Mouse (Mus musculus) limb, embryonic 10.5 days (tissue): ENCODE measurements around the gene Ly6g5b. TPM values are rescaled to one million over a fixed set of nuclear protein-coding genes. Genes with fewer than 3 reads are reported as not detected.
"Not testable (repeated sequence)": the region's sequence is repeated elsewhere in the genome, so short reads cannot be mapped to it uniquely, and the experiment has no call there.

ENCODE experiments used
- DNase-seq: peaks from one replicate; pipeline ENCODE4 v3.0.0-alpha.2; 2017; ENCODE audit warnings: low spot score
- H3K27ac ChIP-seq: fragments of 300-500 bp; sonication (generic); 2 replicates; pipeline ENCODE4 v1.5.1; 2016; ENCODE audit warnings: mild to moderate bottlenecking
- H3K27me3 ChIP-seq: fragments of 300-500 bp; sonication (generic); 2 replicates; pipeline ENCODE4 v1.6.1; 2016; ENCODE audit warnings: low read depth, mild to moderate bottlenecking; ENCODE audit not compliant: poor library complexity, severe bottlenecking
- H3K36me3 ChIP-seq: fragments of 300-500 bp; sonication (generic); 2 replicates; pipeline ENCODE4 v1.6.1; 2016; ENCODE audit warnings: mild to moderate bottlenecking, moderate library complexity
- H3K4me1 ChIP-seq: fragments of 300-500 bp; sonication (generic); 2 replicates; pipeline ENCODE4 v1.6.1; 2016
- H3K4me3 ChIP-seq: fragments of 300-500 bp; sonication (generic); 2 replicates; pipeline ENCODE4 v1.5.1; 2016; ENCODE audit warnings: mild to moderate bottlenecking, moderate library complexity
- H3K9me3 ChIP-seq: fragments of 300-500 bp; sonication (generic); replicated peaks from 2 replicates; pipeline ENCODE4 v1.6.1; 2016; ENCODE audit warnings: mild to moderate bottlenecking
- WGBS: fragments of 180-500 bp; shearing (Covaris S2); methylation state at CpG from one replicate; pipeline ENCODE4 v1.1.7; 2016; 5-methylcytosine and 5-hydroxymethylcytosine counted together
- polyA plus RNA-seq: library from polyadenylated mRNA; unstranded; fragments of >200 nt; fragmentation: Nextera tagmentation; extraction: Ambion mirVana; gene quantifications from 2 replicates; pipeline ENCODE4 v1.2.1, GENCODE M21; 2016

Ly6g5b gene
- polyA plus RNA-seq, 1 experiment from 2014 or later, result 1.7 TPM

DNA sequence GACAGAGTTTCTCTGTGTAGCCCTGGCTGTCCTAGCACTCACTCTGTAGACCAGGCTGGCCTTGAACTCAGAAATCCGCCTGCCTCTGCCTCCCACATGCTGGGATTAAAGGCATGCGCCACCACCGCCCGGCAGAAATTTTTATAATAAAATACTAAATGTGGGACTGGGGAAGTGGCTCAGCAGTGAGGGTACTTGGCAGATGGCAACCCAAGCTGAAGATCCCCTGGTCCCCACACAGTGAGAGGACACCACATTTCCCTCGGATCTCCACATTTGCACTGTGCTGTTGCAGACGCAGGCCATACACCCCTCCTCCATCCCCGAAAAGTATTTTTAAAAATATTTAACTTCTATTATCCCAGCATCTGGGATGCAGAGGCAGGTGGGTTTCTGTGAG is 18.3 kb upstream of the Ly6g5b start:
- peaks cover 21% of the 10 kb centered on the region for H3K4me1 ChIP-seq
- no peak for DNase-seq
- H3K36me3 ChIP-seq, result peaks cover 24% of the 10 kb centered on the region
- no peaks in the 10 kb centered on the region for H3K27me3 ChIP-seq
- no peak overlapping the region for H3K4me3 ChIP-seq
- H3K27ac ChIP-seq, result no peak overlapping the region
- WGBS, result 97% methylated on average over 7 of the region's 7 CpGs
- H3K9me3 ChIP-seq, result no peaks in the 10 kb centered on the region

DNA sequence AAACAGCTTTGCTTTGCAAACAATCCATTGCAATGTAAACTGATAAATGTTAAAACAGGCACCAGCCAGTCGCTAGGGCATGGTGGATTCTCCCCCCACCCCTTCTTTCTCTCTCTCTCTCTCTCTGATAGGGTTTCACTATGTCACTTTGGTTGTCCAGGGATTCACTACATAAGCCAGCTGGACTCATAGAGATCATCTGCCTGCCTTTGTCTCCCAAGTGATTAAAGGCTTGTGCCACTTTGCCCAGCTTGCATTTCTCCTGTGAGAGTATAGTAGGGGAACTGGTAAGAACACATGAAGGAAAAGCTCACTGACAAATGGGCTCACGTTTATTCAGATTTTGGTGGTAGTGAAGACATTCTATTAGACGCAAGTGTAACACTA is 16.9 kb upstream of the Ly6g5b start:
- Histone ChIP-seq H3K27me3 (no peaks in the 10 kb centered on the region), H3K4me1 (peaks cover 26% of the 10 kb centered on the region), H3K27ac (no peak overlapping the region), H3K4me3 (no peak overlapping the region), H3K9me3 (no peaks in the 10 kb centered on the region), H3K36me3 (peaks cover 20% of the 10 kb centered on the region)
- no peak for DNase-seq
- WGBS, result 78% methylated on average over 3 of the region's 3 CpGs

DNA sequence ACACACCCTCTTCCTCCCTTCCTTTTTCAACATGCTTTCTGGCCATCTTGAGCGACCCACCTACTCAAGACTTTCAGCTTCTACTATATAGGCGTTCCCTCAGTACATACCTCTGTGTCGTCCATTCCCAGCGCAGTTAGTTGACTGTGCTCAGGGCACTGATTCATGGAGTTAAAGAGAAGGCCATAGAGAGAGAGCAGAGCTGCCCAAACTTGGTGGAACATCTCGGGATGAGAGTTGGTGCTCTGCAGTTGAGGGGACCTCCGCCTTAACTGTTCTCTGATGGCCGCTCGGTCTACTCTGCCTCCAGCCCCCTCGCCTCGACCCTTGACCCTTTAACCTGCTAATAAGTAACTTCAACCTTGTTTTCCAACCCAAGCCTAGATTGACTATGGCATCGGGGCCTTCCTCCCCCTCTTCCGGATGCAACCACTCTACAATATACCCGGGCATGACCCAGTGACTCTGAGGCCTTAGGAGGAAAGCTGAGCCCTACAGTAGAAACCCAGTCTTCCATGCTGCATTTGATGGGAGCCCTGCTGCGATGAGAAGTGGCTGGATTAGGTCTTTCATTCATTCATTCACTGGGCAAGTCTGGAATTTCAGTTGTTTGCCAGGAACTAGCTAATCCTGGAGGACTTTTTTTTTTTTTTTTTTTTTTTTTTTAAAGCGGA is 16.4 kb upstream of the Ly6g5b start, which contains the start of gene Apom:
TSS of gene Apom (minus strand) at position 551 of the 674 bp plus-strand sequence.
- WGBS, result 84% methylated on average over 15 of the region's 15 CpGs
- DNase-seq, result no peak
- Histone ChIP-seq H3K36me3 (peaks cover 21% of the 10 kb centered on the region), H3K4me3 (no peak within 1 kb of the TSS), H3K27me3 (no peaks in the 10 kb centered on the region), H3K27ac (no peak within 1 kb of the TSS), H3K9me3 (no peaks in the 10 kb centered on the region), H3K4me1 (peaks cover 26% of the 10 kb centered on the region)

DNA sequence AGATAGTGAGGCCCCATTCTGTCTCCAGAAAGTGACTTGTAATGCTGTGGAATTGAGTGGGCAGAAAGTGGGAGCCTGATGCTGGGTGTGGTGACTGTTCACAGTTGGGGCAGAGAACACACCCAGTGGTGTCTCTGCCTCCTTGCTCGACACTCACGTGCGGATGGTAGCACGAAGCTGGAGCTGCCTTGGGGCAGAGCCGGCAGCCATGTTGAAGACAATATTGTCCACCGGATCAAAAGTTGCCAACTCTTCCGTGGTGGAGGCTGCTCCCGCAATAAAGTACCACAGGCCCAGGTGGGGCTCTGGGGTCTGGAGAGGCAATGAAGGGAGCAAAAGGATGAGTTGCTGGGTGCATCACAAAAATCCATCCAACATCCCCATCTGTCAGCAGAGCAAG is 15.8 kb upstream of the Ly6g5b start:
- H3K27me3 ChIP-seq, result no peaks in the 10 kb centered on the region
- WGBS, result 91% methylated on average over 8 of the region's 8 CpGs
- peaks cover 21% of the 10 kb centered on the region for H3K36me3 ChIP-seq
- DNase-seq, result no peak
- H3K27ac ChIP-seq, result no peak overlapping the region
- no peaks in the 10 kb centered on the region for H3K9me3 ChIP-seq
- H3K4me3 ChIP-seq, result no peak overlapping the region
- peaks cover 27% of the 10 kb centered on the region for H3K4me1 ChIP-seq

DNA sequence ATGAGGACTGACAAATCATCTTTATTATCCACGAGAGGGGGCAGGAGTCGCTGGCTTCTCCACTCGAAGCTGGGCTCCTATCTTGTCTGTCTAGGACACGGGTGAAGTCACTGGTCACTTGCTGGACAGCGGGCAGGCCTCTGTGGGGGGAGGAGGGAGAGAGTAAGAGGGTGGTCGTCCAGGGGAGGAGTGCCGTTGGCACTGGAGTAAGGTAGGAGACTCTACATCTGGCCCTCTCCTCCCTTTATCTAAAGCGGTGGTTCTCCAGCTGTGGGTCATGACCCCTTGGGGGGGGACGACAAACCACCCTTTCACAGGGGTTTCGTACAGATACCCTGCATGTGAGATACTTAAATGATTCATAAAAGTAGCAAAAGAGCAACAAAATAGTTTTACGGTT is 13.8 kb upstream of the Ly6g5b start:
- no peak for DNase-seq
- 77% methylated on average over 11 of the region's 11 CpGs for WGBS
- Histone ChIP-seq H3K27me3 (no peaks in the 10 kb centered on the region), H3K27ac (no peak overlapping the region), H3K4me1 (peaks cover 36% of the 10 kb centered on the region), H3K9me3 (no peaks in the 10 kb centered on the region), H3K36me3 (peaks cover 34% of the 10 kb centered on the region), H3K4me3 (no peak overlapping the region)

DNA sequence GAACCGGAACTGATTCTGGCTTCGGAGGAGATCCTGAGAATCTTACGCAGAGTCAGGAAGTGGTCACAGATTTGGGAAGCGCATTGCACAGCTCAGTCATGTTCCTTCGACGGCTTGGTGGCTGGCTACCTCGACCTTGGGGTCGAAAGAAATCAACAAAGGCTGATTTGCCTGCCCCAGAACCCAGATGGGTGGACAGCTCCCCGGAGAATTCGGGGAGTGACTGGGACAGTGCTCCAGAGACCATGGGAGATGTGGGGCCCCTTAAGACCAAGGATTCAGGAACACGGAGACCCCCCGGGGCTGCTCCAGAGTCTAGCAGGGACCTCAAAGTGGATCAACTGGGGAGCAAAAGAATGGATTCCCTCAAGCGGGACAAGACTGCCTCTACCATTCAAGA is 11.8 kb upstream of the Ly6g5b start:
- Histone ChIP-seq H3K27me3 (no peaks in the 10 kb centered on the region), H3K27ac (peak overlapping the region; percentile 89), H3K36me3 (peaks cover 44% of the 10 kb centered on the region), H3K4me3 (peak overlapping the region; percentile 64), H3K9me3 (no peaks in the 10 kb centered on the region), H3K4me1 (peaks cover 41% of the 10 kb centered on the region)
- DNase-seq, result no peak
- 75% methylated on average over 13 of the region's 13 CpGs for WGBS

DNA sequence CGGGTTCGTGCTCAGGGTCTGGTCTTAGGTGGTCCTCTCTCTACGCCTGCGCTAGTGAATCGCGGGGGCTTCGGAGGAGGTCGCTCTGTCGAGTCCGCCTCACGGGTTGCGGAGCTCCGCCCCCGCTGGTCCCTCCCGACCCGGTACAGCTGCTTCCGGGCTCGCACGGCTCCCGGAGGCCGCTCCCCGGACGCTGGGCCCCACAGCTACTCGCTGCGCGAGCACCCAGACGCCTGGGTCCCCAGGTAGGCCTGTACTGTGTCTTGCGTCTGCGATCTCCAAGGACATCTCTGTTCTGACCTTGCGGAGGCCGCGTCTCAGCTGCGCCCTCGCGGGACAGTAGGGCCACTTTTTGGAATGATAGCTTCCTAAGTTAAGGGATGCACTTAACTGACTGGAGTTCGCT is 11.0 kb upstream of the Ly6g5b start, which contains the start of gene D17H6S53E:
TSS of gene D17H6S53E (plus strand) at position 168 of the 406 bp plus-strand sequence.
- H3K36me3 ChIP-seq, result peaks cover 44% of the 10 kb centered on the region
- peak within 1 kb of the TSS; percentile 64 for H3K4me3 ChIP-seq
- WGBS, result under 1% methylated on average over 36 of the region's 36 CpGs
- peak; percentile 83 for DNase-seq
- peaks cover 44% of the 10 kb centered on the region for H3K4me1 ChIP-seq
- H3K27ac ChIP-seq, result peak within 1 kb of the TSS; percentile 89
- H3K27me3 ChIP-seq, result no peaks in the 10 kb centered on the region
- H3K9me3 ChIP-seq, result no peaks in the 10 kb centered on the region

DNA sequence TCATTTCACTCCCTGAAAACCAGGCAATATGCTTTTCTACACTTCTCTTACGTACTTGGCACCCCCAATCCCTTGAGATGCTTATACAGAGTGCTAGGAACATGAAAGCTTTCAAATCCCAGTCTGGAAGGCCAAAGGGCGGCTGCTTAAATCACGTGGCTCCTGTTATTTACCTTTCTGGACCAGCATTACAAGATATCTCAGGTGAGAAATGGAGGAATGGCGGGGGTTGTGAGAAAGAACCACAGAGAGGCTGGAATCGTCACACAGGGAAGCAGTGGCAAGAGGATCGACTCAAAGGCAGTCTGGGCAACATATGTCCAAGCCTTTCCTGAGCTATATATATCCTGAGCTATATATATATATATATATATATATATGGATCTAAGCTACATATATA is 10.3 kb upstream of the Ly6g5b start:
- Histone ChIP-seq H3K27me3 (no peaks in the 10 kb centered on the region), H3K27ac (0 out of 2 replicates have a peak overlapping the region, but pooled peaks have one; percentile 54), H3K4me3 (peak overlapping the region; percentile 64), H3K4me1 (peaks cover 45% of the 10 kb centered on the region), H3K36me3 (peaks cover 41% of the 10 kb centered on the region), H3K9me3 (no peaks in the 10 kb centered on the region)
- WGBS, result 37% methylated on average over 6 of the region's 6 CpGs
- DNase-seq, result no peak

DNA sequence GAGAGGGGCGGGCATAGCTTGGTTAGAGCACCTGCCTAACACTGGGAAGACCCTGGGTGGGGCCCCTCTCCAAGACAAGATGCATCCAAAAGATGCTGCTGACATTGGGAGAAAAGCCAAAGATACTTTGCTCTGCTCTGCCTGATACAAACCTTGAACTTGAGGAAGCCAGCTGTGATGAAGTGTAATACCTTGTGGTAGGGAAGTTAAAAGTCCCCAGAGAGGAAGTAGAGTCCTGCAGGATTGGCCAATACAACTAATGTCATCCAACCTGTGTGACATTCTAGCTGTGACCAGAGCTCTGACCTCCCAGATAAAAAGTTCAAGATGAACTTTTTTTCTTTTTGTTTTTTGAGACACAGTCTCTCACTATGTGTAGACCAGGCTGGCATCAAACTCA is 9.9 kb upstream of the Ly6g5b start:
- 93% methylated on average over 1 of the region's 1 CpGs for WGBS
- Histone ChIP-seq H3K27me3 (no peaks in the 10 kb centered on the region), H3K27ac (no peak overlapping the region), H3K9me3 (no peaks in the 10 kb centered on the region), H3K4me3 (0 out of 2 replicates have a peak overlapping the region, but pooled peaks have one; percentile 1), H3K36me3 (peaks cover 39% of the 10 kb centered on the region), H3K4me1 (peaks cover 50% of the 10 kb centered on the region)
- DNase-seq, result no peak

DNA sequence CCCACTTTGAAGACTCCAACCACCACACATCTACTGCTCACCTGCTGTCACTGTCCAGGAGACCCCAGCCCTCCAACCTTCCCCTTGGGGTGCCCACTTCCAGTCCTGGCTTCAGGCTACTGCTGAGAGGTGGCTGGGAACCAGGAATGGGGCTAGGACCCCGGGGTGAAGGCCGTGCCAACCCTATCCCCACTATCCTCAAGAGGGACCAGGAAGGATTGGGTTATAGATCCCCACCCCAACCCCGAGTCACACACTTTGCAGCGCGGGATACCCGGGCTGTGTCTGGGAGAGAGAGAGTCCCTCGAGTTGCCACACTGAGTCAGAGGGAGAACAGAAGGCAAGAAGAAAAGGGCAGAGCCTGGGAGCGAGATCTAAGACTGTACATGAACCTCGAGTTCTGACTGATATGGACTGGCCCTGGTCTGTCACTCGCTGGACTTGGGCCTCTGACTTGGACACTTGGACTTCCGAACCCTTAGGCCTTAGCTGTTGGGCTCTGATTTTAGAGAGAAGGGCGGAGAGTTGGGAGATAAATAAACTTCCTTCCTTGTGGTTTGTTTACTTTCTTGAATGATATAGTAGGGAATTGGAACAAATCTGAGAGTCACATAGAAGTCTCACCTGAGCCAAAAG is 9.2 kb upstream of the Ly6g5b start:
- not testable (repeated sequence) for H3K27ac ChIP-seq, DNase-seq, H3K27me3 ChIP-seq, H3K9me3 ChIP-seq
- WGBS, result 92% methylated on average over 12 of the region's 12 CpGs
- Histone ChIP-seq H3K4me1 (peaks cover 57% of the 10 kb centered on the region), H3K4me3 (0 out of 2 replicates have a peak overlapping the region, but pooled peaks have one; percentile 1), H3K36me3 (peaks cover 45% of the 10 kb centered on the region)

DNA sequence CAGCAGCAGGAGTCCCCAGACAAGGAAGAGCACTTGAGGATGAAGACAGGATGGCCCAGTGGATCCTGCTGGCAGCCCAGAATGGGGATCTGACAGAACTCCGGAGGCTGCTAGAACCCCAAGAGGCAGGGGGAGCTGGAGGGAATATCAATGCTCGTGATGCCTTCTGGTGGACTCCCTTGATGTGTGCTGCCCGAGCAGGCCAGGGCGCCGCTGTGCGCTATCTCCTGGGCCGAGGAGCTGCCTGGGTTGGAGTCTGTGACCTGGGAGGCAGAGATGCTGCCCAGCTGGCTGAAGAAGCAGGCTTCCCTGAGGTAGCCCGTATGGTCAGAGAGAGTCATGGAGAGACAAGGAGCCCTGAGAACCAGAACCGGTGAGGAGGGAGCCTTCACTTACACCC is 8.1 kb upstream of the Ly6g5b start:
- peaks cover 49% of the 10 kb centered on the region for H3K4me1 ChIP-seq
- not testable (repeated sequence) for H3K27me3 ChIP-seq, H3K4me3 ChIP-seq, H3K27ac ChIP-seq, H3K9me3 ChIP-seq, DNase-seq
- 92% methylated on average over 9 of the region's 9 CpGs for WGBS
- H3K36me3 ChIP-seq, result peaks cover 48% of the 10 kb centered on the region

DNA sequence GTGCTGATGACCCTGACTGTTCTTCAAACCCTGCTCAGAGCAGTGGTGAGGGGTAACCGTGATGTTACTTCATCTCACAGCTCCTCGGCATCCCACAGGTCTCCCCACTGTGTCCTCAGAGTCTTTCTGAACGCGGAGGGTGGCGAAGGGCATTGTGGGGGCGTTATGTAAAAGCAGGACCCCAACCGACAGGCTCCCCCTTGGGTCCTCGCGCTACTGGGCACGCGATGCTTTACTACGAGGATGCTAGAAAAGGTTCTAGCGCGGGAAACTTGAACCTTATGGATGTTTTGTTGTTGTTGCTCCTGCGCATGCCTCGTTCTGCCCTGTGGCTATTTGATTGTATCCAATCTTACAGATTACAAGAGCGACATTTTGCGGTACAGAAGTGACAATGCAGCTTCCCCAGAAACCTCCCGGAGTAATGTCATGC is 6.7 kb upstream of the Ly6g5b start, which contains the start of gene Csnk2b:
TSS of gene Csnk2b (minus strand) at position 183 of the 433 bp plus-strand sequence.
- Histone ChIP-seq H3K36me3 (peaks cover 51% of the 10 kb centered on the region), H3K27ac (peak within 1 kb of the TSS; percentile 90), H3K4me3 (peak within 1 kb of the TSS; percentile 89), H3K4me1 (peaks cover 38% of the 10 kb centered on the region), H3K9me3 (no peaks in the 10 kb centered on the region), H3K27me3 (no peaks in the 10 kb centered on the region)
- WGBS, result 1% methylated on average over 19 of the region's 19 CpGs
- peak; percentile 70 for DNase-seq

DNA sequence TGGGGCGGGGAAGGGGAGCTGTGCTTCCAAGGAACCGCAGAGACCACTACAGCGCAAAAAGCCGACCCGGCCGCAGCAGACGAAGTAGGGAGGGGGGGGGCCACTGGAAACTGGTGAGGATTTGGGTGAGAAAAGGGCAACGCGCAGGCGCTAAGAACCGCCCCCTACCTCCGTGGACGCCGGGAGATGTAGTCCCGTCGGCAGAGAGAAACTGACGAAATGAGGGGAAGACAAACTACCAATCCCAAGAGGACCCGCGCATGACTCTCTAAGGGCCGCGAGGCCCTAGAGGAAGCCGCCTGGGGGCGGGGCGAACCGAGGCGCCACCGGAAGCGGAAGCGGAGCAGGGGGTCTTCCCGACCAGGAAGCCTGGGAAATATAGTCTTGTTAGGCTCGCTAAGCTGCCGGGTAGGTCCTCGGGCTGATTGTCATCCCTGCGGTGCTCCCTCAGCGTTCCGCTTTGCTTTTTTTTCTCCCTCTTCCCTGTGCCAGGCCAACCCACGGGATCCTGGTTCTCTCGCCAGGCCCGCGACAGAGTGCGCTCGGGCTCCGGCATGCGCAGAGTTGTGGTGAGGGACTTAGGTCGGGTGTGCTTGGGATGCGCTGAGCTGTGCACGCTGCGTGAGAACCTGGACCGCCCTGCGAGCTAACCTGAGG is 6.0 kb upstream of the Ly6g5b start, which contains the start of gene Gpank1:
TSS of gene Gpank1 (plus strand) at position 313 of the 657 bp plus-strand sequence.
- Histone ChIP-seq H3K27me3 (no peaks in the 10 kb centered on the region), H3K4me1 (peaks cover 32% of the 10 kb centered on the region), H3K9me3 (no peaks in the 10 kb centered on the region), H3K27ac (peak within 1 kb of the TSS; percentile 90), H3K4me3 (peak within 1 kb of the TSS; percentile 89), H3K36me3 (peaks cover 55% of the 10 kb centered on the region)
- under 1% methylated on average over 50 of the region's 50 CpGs for WGBS
- DNase-seq, result peak; percentile 98
